Mouse (Mus musculus) thymus, adult 2 months (tissue): ENCODE results near the gene Fggy.

ENCODE experiments used
- CTCF ChIP-seq: fragments of 200-500 bp; IDR thresholded peaks from 2 replicates; pipeline ENCODE4 v1.5.1; 2012; ENCODE audit warnings: mild to moderate bottlenecking, control low read depth, low read length, moderate library complexity, borderline replicate concordance; ENCODE audit not compliant: control insufficient read depth, poor library complexity, insufficient read depth; ENCODE audit errors: extremely low read depth
- POLR2A ChIP-seq: fragments of 200-500 bp; IDR thresholded peaks from 2 replicates; pipeline ENCODE4 v1.6.1; 2012; ENCODE audit warnings: mild to moderate bottlenecking, low read length, control low read depth, moderate library complexity; ENCODE audit not compliant: control insufficient read depth, poor library complexity, insufficient read depth; ENCODE audit errors: extremely low read depth

- TF ChIP-seq CTCF (no peak), POLR2A (no peak)
Measured at GRCm38 (mm10) chr4:95700366-95700765, 143.1 kb downstream of the Fggy start.
